Mouse (Mus musculus) cerebellum, adult 2 months (tissue): ENCODE measurements at regions not wholly inside any gene's neighbourhood (a gene's known extent, or its start where the extent isn't known, plus 50 kb on each side); places are given as distances from the start of the nearest gene placed in this dataset.
"Not testable (repeated sequence)": the region's sequence is repeated elsewhere in the genome, so short reads cannot be mapped to it uniquely, and the experiment has no call there.

Experiments
- DNase-seq, 2 experiments: peaks; one replicate each; pipeline ENCODE4 v3.0.0; 2021
- H3K27ac ChIP-seq: fragments of 200-500 bp; 2 replicates; pipeline ENCODE4 v1.5.1; 2012; ENCODE audit warnings: low read length, control low read depth, inconsistent platforms; ENCODE audit not compliant: insufficient read depth
- H3K27me3 ChIP-seq: fragments of 200-500 bp; 2 replicates; pipeline ENCODE4 v1.6.1; 2012; ENCODE audit warnings: inconsistent platforms, mild to moderate bottlenecking, low read length, moderate library complexity; ENCODE audit not compliant: control insufficient read depth, insufficient read depth
- H3K4me1 ChIP-seq: fragments of 200-500 bp; 2 replicates; pipeline ENCODE4 v1.6.1; 2011; ENCODE audit warnings: low read length; ENCODE audit not compliant: control insufficient read depth, insufficient read depth
- H3K4me3 ChIP-seq: fragments of 200-500 bp; replicated peaks from 2 replicates; pipeline ENCODE3; 2011; ENCODE audit warnings: mild to moderate bottlenecking, low read depth, low read length, control low read depth; ENCODE audit not compliant: insufficient read depth
- CTCF ChIP-seq: fragments of 200-500 bp; IDR thresholded peaks from 2 replicates; pipeline ENCODE4 v1.5.1; 2011; ENCODE audit warnings: low read depth, mild to moderate bottlenecking, control low read depth, low read length, moderate library complexity, borderline replicate concordance; ENCODE audit not compliant: insufficient read depth
- POLR2A ChIP-seq: fragments of 200-500 bp; IDR thresholded peaks from 2 replicates; pipeline ENCODE4 v1.6.1; 2011; ENCODE audit warnings: low read length, control low read depth, borderline replicate concordance; ENCODE audit not compliant: insufficient read depth
- WGBS: fragments of 180-500 bp; shearing (Covaris S2); methylation state at CpG from one replicate; pipeline ENCODE4 v1.1.7; 2018; 5-methylcytosine and 5-hydroxymethylcytosine counted together

GRCm38 (mm10) chr1:23034271-23034670, 67.8 kb downstream of the 4933415F23Rik start:
- no peak for DNase-seq
- no peaks in the 10 kb centered on the region for H3K4me1 ChIP-seq
- H3K27ac ChIP-seq = no peak overlapping the region
- no peaks in the 10 kb centered on the region for H3K27me3 ChIP-seq
- TF ChIP-seq CTCF (no peak), POLR2A (no peak)
- 43% methylated on average over 3 of the region's 3 CpGs for WGBS
- no peak overlapping the region for H3K4me3 ChIP-seq

DNA sequence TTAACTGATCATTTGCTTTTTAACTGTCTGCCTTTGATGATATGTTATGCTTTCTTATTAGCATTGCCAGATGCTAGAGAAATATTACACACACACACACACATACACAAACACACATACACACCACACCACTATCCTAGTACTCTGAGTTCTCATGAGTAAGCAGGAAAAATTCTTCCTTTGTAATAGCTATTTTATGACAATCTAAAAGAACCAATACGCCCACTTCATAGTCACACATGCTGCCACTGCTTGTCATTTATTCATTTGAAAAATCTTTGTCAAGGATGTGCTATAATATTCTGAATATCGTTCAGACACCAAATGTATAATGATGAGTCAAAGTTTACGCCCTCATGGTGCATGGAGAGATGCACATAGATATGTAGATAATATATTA, 78.5 kb downstream of the 4933415F23Rik start:
- no peak for DNase-seq
- Histone ChIP-seq H3K27me3 (no peaks in the 10 kb centered on the region), H3K27ac (no peak overlapping the region), H3K4me3 (no peak overlapping the region), H3K4me1 (no peaks in the 10 kb centered on the region)
- no peak for TF ChIP-seq CTCF
- TF ChIP-seq POLR2A = no peak
- WGBS = 95% methylated on average over 3 of the region's 3 CpGs

GRCm38 (mm10) chr1:23007784-23008490, 94.1 kb downstream of the 4933415F23Rik start:
- peak overlapping the region; percentile 83; the same call in 1 of the 2 replicates for H3K27ac ChIP-seq
- H3K4me3 ChIP-seq = no peak overlapping the region
- H3K4me1 ChIP-seq = peaks cover 15% of the 10 kb centered on the region; the same call in 1 of the 2 replicates
- DNase-seq = peak; percentile 56 to 91
- no peak for TF ChIP-seq CTCF
- no peak for TF ChIP-seq POLR2A
- no peaks in the 10 kb centered on the region for H3K27me3 ChIP-seq
- 17% methylated on average over 5 of the region's 5 CpGs for WGBS

DNA sequence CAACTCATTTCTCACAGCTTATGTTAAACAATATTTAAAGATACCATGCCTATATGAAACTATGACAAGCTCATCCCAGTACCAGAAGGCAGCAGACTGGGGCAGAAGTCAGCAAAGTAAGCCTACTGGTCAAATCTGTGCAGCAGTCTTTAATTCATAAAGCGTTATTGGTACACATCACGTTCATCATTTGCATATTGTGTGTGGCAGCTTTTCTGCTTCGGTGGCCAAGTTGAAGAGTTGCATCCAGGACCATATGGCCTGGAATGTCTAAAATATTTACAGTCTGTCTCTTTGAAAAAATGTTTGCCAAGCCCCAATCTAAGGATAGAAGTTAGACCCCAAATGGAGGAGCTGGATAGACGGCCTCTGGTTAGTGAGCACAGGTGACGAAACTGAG, 97.2 kb downstream of the 4933415F23Rik start:
- H3K27ac ChIP-seq = 0 out of 2 replicates have a peak overlapping the region, but pooled peaks have one; percentile 84
- peak in 1 of 2 experiments; percentile 65 for DNase-seq
- TF ChIP-seq CTCF = no peak
- TF ChIP-seq POLR2A = no peak

DNA sequence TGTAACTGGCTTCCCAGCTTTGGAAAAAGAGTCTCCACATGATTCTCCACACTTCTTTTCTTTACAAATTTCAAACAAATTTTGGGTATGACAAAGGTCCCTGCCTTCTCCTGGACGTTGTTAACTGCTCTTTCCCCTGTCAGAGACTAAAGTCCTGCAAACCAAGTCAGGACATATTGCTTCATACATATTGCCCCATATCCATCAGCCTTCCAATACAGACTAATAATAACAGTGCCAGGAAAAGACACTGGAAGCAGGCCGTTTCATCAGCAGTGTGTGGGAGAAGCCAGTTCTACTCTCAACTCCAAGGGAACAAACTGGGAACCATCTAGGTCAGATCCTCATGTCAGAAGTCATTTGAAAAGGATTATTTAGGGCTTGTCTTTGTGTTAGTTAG, 105.4 kb downstream of the 4933415F23Rik start:
- TF ChIP-seq CTCF (no peak), POLR2A (no peak)
- 30% methylated on average over 2 of the region's 2 CpGs for WGBS
- no peak overlapping the region for H3K27ac ChIP-seq
- H3K4me3 ChIP-seq = no peak overlapping the region
- H3K4me1 ChIP-seq = no peaks in the 10 kb centered on the region
- H3K27me3 ChIP-seq = no peaks in the 10 kb centered on the region
- no peak for DNase-seq

More for the DNA sequence above, 97.2 kb downstream of the 4933415F23Rik start:
- H3K4me3 ChIP-seq = no peak overlapping the region
- peaks cover 15% of the 10 kb centered on the region; the same call in 1 of the 2 replicates for H3K4me1 ChIP-seq
- WGBS = 20% methylated on average over 5 of the region's 5 CpGs
- H3K27me3 ChIP-seq = no peaks in the 10 kb centered on the region

DNA sequence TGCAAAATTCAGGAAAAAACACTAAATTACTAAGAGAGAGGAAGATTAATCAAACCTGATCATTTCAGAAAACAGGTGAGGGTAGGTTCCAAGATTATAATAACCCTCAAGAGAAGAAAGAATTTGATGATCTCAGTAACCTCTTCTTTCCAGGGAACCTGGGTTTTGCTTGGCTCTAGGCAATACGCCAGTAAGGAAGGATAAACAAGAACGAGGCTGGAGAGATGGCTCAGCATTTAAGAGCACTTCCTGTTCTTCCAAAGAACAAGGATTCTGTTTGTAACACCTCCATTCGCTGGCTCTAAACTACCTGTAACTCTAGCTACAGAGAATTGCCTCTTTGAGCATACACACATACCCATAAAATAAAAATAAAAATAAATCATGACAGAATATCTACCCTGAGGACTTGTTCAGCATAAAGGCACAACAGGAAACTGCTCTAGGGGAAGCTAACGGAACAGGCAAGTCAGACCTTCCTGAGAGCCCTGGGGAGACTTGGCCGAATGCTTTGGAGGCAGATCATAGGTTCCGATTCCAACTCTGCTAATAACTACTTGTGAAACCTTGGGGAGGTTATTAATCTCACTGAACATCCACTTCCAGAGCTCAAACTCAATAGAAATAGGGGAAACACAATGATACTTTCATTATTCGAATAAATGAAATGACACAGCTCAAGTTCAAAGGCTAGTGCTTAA, 112.4 kb downstream of the 4933415F23Rik start:
- TF ChIP-seq CTCF (no peak), POLR2A (no peak)
- peaks cover 17% of the 10 kb centered on the region; the same call in 1 of the 2 replicates for H3K4me1 ChIP-seq

DNA sequence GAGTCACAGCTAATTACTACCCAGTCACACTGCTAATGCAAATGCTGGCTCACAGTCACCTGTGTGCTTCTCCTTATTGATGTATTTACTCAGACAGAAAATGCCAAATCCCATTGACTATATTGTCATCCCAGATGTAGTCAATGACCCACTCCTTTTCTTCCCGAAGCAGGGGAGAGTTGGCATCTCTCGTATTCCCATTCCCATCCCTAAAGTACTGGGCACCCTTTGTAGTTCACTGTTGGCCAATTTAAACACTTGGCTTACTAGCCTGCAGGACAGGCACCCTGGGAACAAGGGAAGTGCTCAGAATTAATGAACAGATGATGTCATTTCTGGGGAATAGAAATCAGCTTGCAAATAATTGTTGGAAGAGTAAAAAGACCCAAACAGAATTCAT, 114.5 kb downstream of the 4933415F23Rik start:
- 7% methylated on average over 2 of the region's 2 CpGs for WGBS

More for the DNA sequence above, 112.4 kb downstream of the 4933415F23Rik start:
- H3K27me3 ChIP-seq = no peaks in the 10 kb centered on the region
- peak overlapping the region; percentile 25; the same call in 1 of the 2 replicates for H3K27ac ChIP-seq
- WGBS = 13% methylated on average over 7 of the region's 7 CpGs
- peak; percentile 51 to 78 for DNase-seq
- no peak overlapping the region for H3K4me3 ChIP-seq

DNA sequence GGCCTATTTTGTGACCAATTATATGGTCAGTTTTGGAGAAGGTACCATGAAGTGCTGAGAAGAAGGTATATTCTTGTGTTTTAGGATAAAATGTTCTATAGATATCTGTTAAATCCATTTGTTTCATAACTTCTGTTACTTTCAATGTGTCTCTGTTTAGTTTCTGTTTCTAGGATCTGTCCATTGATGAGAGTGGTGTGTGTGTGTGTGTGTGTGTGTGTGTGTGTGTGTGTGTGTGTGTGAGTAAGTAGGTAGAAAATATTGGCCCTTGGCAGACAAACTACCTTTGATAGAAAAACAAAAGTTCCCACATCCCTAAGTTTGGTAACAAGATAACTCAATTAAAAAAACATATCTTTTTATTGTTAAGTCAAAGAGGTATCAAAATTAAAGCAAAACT, 117.8 kb downstream of the 4933415F23Rik start:
- not testable (repeated sequence) for H3K27ac ChIP-seq, H3K27me3 ChIP-seq, H3K4me3 ChIP-seq, DNase-seq
- H3K4me1 ChIP-seq = peaks cover 12% of the 10 kb centered on the region; the same call in 1 of the 2 replicates

More for the DNA sequence above, 114.5 kb downstream of the 4933415F23Rik start:
- Histone ChIP-seq H3K27me3 (no peaks in the 10 kb centered on the region), H3K4me1 (peaks cover 17% of the 10 kb centered on the region; the same call in 1 of the 2 replicates), H3K27ac (peak overlapping the region; percentile 69; the same call in 1 of the 2 replicates), H3K4me3 (no peak overlapping the region)
- TF ChIP-seq CTCF (no peak), POLR2A (no peak)
- peak; percentile 60 to 81 for DNase-seq
